Mouse (Mus musculus) forebrain, embryonic 10.5 days (tissue): Measurements from ENCODE around the gene Adgrg7. TPM values are rescaled to one million over a fixed set of nuclear protein-coding genes. Genes with fewer than 3 reads are reported as not detected.

Experiments
- DNase-seq: peaks from one replicate; pipeline ENCODE4 v3.0.0-alpha.2; 2017; ENCODE audit warnings: low spot score; ENCODE audit errors: extremely low spot score
- H3K27ac ChIP-seq: fragments of 300-500 bp; sonication (generic); 2 replicates; pipeline ENCODE4 v1.5.1; 2016; ENCODE audit warnings: mild to moderate bottlenecking
- H3K27me3 ChIP-seq: fragments of 300-500 bp; sonication (generic); 2 replicates; pipeline ENCODE4 v1.6.1; 2016; ENCODE audit warnings: mild to moderate bottlenecking; ENCODE audit not compliant: poor library complexity, severe bottlenecking
- H3K36me3 ChIP-seq: fragments of 300-500 bp; sonication (generic); replicated peaks from 2 replicates; pipeline ENCODE4 v1.6.1; 2016; ENCODE audit warnings: mild to moderate bottlenecking, moderate library complexity
- H3K4me1 ChIP-seq: fragments of 300-500 bp; sonication (generic); 2 replicates; pipeline ENCODE4 v1.6.1; 2016
- H3K4me3 ChIP-seq: fragments of 300-500 bp; sonication (generic); 2 replicates; pipeline ENCODE4 v1.5.1; 2016; ENCODE audit warnings: mild to moderate bottlenecking, moderate library complexity
- H3K9me3 ChIP-seq: fragments of 300-500 bp; sonication (generic); 2 replicates; pipeline ENCODE4 v1.6.1; 2016; ENCODE audit warnings: mild to moderate bottlenecking, moderate library complexity
- WGBS: fragments of 180-500 bp; shearing (Covaris S2); methylation state at CpG from one replicate; pipeline ENCODE4 v1.1.7; 2016; 5-methylcytosine and 5-hydroxymethylcytosine counted together
- polyA plus RNA-seq: library from polyadenylated mRNA; unstranded; fragments of >200 nt; fragmentation: Nextera tagmentation; extraction: Ambion mirVana; gene quantifications from 2 replicates; pipeline ENCODE4 v1.2.1, GENCODE M21; 2016

The Adgrg7 gene
- not detected in 2 replicates for polyA plus RNA-seq

DNA sequence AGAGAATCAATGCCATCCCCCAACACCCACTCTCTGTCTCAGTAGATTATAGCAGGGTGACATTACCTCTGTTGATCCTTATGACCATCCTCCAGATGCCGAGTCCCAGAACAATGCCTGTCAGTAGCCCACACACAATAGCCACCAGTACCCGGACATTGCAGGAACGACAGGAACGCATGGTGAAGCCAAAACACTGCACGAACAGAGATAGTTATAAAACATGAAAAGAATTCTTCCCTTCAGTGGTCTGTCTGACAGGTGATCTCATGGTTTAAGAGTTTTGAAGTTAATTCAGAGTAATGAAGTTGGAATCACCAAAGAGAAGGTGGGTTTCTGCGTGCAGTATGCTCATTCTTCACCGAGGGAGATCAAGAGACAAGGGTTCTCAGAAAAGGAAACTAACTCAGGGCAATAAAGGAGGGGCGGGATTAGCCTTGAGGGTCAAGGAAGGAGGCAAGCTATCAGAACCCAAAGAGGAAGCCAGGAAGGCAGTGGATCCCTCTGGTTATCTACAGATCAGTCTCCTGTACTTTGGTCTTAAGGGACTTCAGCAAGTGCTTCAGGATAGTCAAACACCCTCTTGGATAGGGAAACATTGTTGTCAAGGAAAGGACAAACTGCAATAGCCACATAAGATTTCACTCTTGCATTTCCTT lies at the start of gene Adgrg7:
Gene Adgrg7 (minus strand): TSS at position 375 of the 659 bp plus-strand sequence.
- no peak within 1 kb of the TSS for H3K4me3 ChIP-seq
- 81% methylated on average over 8 of the region's 8 CpGs for WGBS
- H3K27ac ChIP-seq: no peak within 1 kb of the TSS
- DNase-seq: no peak
- no peaks in the 10 kb centered on the region for H3K9me3 ChIP-seq
- no peaks in the 10 kb centered on the region for H3K27me3 ChIP-seq
- no peaks in the 10 kb centered on the region for H3K36me3 ChIP-seq
- no peaks in the 10 kb centered on the region for H3K4me1 ChIP-seq

DNA sequence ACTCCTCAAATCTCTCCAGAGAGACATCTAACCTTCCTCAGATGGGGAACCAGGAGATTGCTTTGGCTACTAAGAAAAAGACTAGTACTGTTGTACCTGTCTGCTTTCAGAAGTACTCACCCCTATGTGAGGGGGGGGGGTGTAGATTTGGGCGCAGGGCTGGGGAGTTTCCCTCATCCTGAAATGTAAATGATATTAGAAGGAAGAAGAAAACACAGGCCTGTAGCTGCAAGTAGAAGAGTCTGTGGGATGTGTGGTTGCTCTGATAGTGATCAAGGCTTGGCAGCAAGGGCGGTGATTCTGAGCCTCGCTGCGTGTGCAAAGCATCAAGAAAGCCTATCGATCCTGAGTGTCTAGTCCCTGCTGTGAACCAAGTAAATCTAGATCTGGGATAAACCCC lies 47.3 kb upstream of the Adgrg7 start:
- 88% methylated on average over 5 of the region's 5 CpGs for WGBS

DNA sequence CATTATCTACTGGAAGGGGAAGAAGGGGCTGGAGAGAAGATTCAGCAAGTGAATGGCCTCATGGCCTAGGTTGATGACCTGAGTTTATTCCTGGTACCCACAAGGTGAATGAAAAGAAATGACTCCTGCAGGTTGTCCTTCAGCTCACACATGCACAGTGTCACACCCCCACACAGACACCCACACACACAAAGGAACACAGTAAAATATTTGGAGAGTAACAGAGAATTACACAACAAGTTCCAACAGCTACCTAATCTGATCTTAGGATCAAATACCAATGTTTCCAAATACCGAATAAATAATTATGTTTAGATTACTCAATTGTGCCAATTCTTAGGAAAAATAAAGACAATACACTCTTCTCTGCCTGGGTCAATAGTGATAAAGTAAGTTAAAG lies 37.7 kb upstream of the Adgrg7 start:
- WGBS: 87% methylated on average over 1 of the region's 1 CpGs
- H3K4me1 ChIP-seq: no peaks in the 10 kb centered on the region
- DNase-seq: no peak
- no peaks in the 10 kb centered on the region for H3K27me3 ChIP-seq
- H3K9me3 ChIP-seq: no peaks in the 10 kb centered on the region
- no peaks in the 10 kb centered on the region for H3K36me3 ChIP-seq
- no peak overlapping the region for H3K4me3 ChIP-seq
- H3K27ac ChIP-seq: no peak overlapping the region

More for the DNA sequence above, 47.3 kb upstream of the Adgrg7 start:
- Histone ChIP-seq H3K27ac (no peak overlapping the region), H3K9me3 (no peaks in the 10 kb centered on the region), H3K36me3 (no peaks in the 10 kb centered on the region), H3K27me3 (no peaks in the 10 kb centered on the region), H3K4me3 (no peak overlapping the region), H3K4me1 (no peaks in the 10 kb centered on the region)
- DNase-seq: no peak

DNA sequence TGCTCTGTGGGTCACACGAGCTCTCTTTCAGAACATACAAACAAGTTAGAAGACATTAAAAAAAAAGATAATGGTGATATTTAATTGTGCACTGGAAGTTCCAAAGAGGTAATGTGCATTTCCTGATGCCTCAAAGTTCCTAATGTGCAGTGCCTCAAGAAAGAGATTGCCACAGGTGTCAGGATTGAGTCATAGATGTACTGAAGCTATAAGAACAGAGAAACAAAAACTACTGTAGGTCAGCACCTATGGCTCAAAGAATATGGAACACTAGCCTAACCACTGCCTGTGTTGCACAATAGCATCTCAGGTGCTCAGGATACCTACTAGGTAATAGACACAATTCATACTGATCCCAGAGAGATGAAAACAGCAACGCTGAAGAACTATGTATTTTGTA lies 36.3 kb upstream of the Adgrg7 start:
- Histone ChIP-seq H3K36me3 (no peaks in the 10 kb centered on the region), H3K9me3 (no peaks in the 10 kb centered on the region), H3K27ac (no peak overlapping the region), H3K27me3 (no peaks in the 10 kb centered on the region), H3K4me3 (no peak overlapping the region), H3K4me1 (no peaks in the 10 kb centered on the region)
- no peak for DNase-seq
- WGBS: 91% methylated on average over 2 of the region's 2 CpGs

DNA sequence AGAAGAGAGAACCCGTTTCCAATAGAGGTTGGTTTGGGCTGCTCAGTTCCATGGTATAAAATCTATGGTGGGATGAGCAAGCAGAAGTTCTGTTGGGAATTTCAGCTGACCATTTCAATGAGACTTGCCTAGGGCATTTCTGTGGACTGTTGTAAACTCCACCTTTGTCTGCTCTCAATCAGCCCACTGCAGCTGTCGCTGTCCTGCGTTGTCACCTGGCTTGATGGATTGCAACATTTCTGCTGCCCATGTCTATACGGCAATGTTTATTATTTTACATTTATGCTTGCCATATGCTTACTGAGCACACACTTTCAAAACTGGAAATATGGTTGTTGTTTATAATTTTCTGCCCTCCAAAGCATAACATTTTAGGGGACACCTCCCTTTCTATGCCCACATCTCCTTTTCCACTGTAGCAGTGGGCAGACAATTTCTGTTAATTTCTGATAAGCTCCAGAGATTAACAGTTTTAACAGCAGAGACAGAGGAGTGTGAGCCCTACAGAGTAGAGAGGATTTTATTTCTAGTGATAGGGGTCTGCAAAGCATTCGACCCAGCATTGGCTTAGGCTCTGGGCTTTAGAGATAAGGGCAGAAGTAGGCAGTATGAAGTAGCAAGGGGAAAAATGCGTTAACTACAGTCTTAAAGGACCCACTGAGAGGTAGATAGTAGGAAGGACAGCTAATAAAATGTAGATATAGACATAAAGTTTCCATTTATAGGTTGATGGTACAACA lies 5.9 kb upstream of the Adgrg7 start:
- 92% methylated on average over 6 of the region's 6 CpGs for WGBS

DNA sequence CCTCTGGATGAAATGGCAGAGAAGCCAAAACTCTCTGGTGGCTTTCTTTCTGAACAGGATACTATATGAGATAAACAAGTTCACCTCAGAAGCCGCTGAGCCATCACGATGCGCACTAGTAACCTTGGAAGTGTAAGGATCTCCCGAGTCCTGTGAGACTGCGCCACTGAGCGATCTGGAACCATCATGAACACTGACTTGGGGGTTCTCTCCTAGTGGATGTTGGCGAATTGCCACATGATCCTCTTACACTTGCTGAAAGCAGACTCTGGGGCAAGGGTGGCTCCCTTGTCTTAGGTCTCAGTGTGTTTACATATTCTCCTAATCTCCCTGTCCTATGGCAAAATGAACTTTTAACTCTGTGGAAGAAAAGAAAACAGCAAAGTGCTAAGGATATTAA lies 5.3 kb upstream of the Adgrg7 start:
- Histone ChIP-seq H3K36me3 (no peaks in the 10 kb centered on the region), H3K4me1 (no peaks in the 10 kb centered on the region), H3K27ac (no peak overlapping the region), H3K27me3 (no peaks in the 10 kb centered on the region), H3K4me3 (no peak overlapping the region), H3K9me3 (no peaks in the 10 kb centered on the region)
- DNase-seq: no peak
- WGBS: 87% methylated on average over 7 of the region's 7 CpGs

More for the DNA sequence above, 5.9 kb upstream of the Adgrg7 start:
- H3K4me1 ChIP-seq: no peaks in the 10 kb centered on the region
- H3K4me3 ChIP-seq: no peak overlapping the region
- no peak overlapping the region for H3K27ac ChIP-seq
- DNase-seq: no peak
- H3K36me3 ChIP-seq: no peaks in the 10 kb centered on the region
- no peaks in the 10 kb centered on the region for H3K27me3 ChIP-seq
- H3K9me3 ChIP-seq: no peaks in the 10 kb centered on the region

DNA sequence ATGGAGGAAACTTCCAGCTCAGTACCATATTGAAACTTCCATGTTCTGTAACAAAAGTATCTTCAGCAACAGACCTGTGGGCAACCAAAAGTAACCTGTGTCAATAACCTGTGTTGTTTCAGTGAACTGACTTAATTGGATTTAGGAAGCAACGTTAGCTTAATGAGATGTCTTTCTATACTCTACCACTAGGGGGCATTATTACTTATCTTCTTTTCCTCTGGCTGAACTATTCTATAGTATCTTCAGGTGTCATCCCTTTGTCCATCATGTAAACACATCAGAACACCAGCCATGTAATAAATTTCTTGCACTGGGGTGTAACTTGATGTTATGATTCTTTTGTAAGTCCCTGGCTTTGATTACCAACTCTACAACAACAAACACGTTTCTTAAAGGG lies 4.8 kb upstream of the Adgrg7 start:
- Histone ChIP-seq H3K27me3 (no peaks in the 10 kb centered on the region), H3K4me3 (no peak overlapping the region), H3K27ac (no peak overlapping the region), H3K36me3 (no peaks in the 10 kb centered on the region), H3K9me3 (no peaks in the 10 kb centered on the region), H3K4me1 (no peaks in the 10 kb centered on the region)
- no peak for DNase-seq
- 43% methylated on average over 2 of the region's 2 CpGs for WGBS

DNA sequence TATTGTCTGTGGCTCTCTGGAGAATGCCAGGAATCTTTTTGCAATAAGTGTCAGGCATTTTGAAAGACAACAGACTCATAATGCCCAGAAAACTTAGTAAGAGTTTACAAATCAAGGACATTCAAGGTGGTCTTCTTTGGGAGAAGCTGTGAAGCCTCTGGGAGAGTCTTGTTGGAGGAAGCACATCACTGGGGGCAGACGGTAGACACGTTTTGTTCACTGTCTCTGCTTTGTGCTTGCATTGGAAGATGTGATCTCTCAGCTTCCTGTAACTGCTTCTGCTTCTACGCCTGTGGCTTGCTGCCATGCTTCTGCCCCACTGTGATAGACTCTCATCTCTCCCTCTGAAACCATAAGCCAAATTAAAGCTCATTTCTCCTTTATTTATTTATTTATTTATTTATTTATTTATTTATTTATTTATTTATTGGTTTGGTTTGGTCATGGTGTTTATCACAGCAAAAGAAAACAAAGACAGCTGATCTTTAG lies 3.9 kb upstream of the Adgrg7 start:
- H3K27me3 ChIP-seq: no peaks in the 10 kb centered on the region
- no peak for DNase-seq
- H3K9me3 ChIP-seq: no peaks in the 10 kb centered on the region
- H3K4me1 ChIP-seq: no peaks in the 10 kb centered on the region
- 90% methylated on average over 3 of the region's 3 CpGs for WGBS
- no peak overlapping the region for H3K27ac ChIP-seq
- H3K36me3 ChIP-seq: no peaks in the 10 kb centered on the region
- no peak overlapping the region for H3K4me3 ChIP-seq

DNA sequence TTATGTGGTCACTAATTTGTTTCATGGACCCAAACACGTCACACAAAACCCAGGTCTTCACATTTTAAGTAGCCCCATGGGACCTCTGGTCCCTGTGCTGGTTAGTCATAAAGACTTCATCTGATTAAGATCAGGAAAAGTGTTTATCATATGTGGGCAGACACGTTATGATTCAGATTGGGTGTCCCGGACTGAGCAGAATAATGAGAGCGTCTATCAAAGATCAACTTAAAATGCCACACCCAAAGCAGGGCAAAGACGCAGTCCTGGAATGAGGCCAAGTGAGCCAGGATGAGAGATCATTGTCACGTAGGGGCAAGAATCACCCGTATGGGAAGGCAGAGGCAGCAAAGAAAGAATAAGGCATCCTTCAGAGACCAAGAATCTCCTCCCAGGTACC lies 3.2 kb upstream of the Adgrg7 start:
- no peak overlapping the region for H3K27ac ChIP-seq
- DNase-seq: no peak
- no peaks in the 10 kb centered on the region for H3K27me3 ChIP-seq
- H3K4me3 ChIP-seq: no peak overlapping the region
- no peaks in the 10 kb centered on the region for H3K9me3 ChIP-seq
- WGBS: 91% methylated on average over 7 of the region's 7 CpGs
- no peaks in the 10 kb centered on the region for H3K4me1 ChIP-seq
- no peaks in the 10 kb centered on the region for H3K36me3 ChIP-seq

DNA sequence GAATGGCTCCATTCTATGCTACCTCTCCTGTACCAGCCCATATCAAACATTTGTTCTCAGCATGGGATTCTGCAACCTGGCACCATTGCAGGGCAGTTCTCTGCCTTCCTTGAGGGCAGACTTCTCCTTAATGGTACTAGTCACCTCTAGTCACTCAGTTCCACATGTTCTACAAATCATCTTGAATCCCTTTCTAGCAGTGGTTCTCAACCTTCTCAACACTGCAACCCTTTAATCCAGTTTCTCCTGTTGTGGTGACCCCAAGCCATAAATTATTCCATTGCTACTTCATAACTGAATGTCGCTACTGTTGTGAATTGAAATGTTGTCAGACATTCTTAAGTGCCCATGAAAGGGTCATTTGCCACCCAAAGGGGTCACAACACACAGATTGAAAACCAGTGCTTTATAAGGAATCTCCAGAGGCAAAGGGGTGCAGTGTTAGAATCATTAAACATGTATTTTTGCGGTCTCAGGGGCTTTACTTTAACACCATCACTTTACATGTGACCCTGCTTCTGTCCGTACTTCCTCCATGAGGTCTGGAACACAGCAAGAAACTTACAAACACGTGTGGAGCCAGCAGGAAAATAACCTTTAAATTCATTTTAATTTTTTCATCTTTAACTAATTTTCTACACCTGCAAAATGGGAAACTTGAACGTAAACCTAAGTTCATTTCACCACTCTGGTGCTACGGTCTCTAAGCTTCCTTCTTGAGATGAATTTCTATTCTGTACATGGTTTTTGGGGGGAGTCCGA lies 1.1 kb downstream of the Adgrg7 start:
- 91% methylated on average over 7 of the region's 7 CpGs for WGBS
- Histone ChIP-seq H3K27ac (no peak overlapping the region), H3K9me3 (no peaks in the 10 kb centered on the region)

DNA sequence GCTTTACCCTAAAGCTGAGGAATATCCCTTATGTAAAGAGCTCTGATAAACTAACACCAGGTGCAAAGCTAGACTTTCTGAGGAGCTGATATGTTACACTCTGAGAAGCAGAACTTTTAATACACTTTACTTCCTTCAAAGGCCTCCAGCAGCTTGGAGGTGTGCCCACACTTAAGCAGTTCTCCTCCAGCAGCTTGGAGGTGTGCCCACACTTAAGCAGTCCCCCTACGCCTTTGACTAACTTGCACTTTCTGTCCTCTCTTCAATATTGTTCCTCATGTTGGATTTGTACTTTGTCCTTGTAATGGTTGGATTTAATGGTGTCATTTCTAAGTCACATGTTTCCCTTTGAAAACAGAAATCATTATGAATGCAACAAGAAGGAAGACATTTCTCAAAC lies 1.9 kb downstream of the Adgrg7 start:
- WGBS: 84% methylated on average over 1 of the region's 1 CpGs
- DNase-seq: no peak
- H3K27ac ChIP-seq: no peak overlapping the region
- no peaks in the 10 kb centered on the region for H3K9me3 ChIP-seq
- H3K27me3 ChIP-seq: no peaks in the 10 kb centered on the region
- H3K4me3 ChIP-seq: no peak overlapping the region
- H3K36me3 ChIP-seq: no peaks in the 10 kb centered on the region
- no peaks in the 10 kb centered on the region for H3K4me1 ChIP-seq

More for the DNA sequence above, 1.1 kb downstream of the Adgrg7 start:
- Histone ChIP-seq H3K27me3 (no peaks in the 10 kb centered on the region), H3K36me3 (no peaks in the 10 kb centered on the region), H3K4me1 (no peaks in the 10 kb centered on the region), H3K4me3 (no peak overlapping the region)
- DNase-seq: no peak

DNA sequence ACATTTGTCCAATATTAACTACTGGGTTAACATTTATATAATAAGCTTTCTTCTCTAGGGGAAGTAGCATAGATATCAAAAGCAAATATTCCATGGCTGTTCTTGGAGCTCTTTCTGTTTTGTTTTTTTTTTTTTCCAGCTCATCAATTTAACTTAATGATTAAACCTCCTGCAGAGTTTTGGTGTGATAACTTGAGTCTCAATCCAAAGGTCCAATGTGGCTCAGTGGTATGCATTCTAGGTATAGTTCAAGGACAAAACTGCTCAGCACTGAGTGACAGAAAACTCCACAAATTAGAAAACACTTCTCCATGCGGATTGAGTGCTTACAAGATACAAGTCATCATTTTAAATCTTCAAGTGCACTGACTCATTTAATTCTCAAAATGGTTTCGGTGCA lies 9.7 kb downstream of the Adgrg7 start:
- no peaks in the 10 kb centered on the region for H3K9me3 ChIP-seq
- no peak overlapping the region for H3K4me3 ChIP-seq
- H3K36me3 ChIP-seq: no peaks in the 10 kb centered on the region
- no peaks in the 10 kb centered on the region for H3K27me3 ChIP-seq
- H3K4me1 ChIP-seq: no peaks in the 10 kb centered on the region
- H3K27ac ChIP-seq: no peak overlapping the region
- WGBS: 93% methylated on average over 2 of the region's 2 CpGs
- no peak for DNase-seq
